Mouse (Mus musculus) midbrain, embryonic 11.5 days (tissue): ENCODE data around the gene Tmem211. TPM values are rescaled to one million over a fixed set of nuclear protein-coding genes. Genes with fewer than 3 reads are reported as not detected.

ENCODE experiments used
- ATAC-seq: fragments of 200-750 bp; cut with Nextera tagmentation; 2 replicates; pipeline ENCODE4 v1.8.0; 2017; ENCODE audit warnings: moderate TSS enrichment, moderate library complexity; ENCODE audit not compliant: low FRiP score
- DNase-seq: peaks from one replicate; pipeline ENCODE4 v3.0.0; 2015; ENCODE audit warnings: low spot score; ENCODE audit errors: missing footprints
- H3K27ac ChIP-seq: fragments of 300-500 bp; sonication (generic); 2 replicates; pipeline ENCODE4 v1.5.1; 2014; ENCODE audit warnings: low read depth, low read length
- H3K27me3 ChIP-seq: fragments of 300-500 bp; sonication (generic); 2 replicates; pipeline ENCODE4 v1.6.1; 2014; ENCODE audit warnings: mild to moderate bottlenecking, low read length, moderate library complexity, mixed read lengths; ENCODE audit not compliant: control insufficient read depth, insufficient read depth
- H3K36me3 ChIP-seq: fragments of 300-500 bp; sonication (generic); 2 replicates; pipeline ENCODE4 v1.6.1; 2014; ENCODE audit warnings: mild to moderate bottlenecking, low read length, moderate library complexity, mixed read lengths; ENCODE audit not compliant: control insufficient read depth, insufficient read depth
- H3K4me1 ChIP-seq: fragments of 300-500 bp; sonication (generic); 2 replicates; pipeline ENCODE4 v1.6.1; 2014; ENCODE audit warnings: low read length; ENCODE audit not compliant: control insufficient read depth, insufficient read depth
- H3K4me2 ChIP-seq: fragments of 300-500 bp; sonication (generic); 2 replicates; pipeline ENCODE4 v1.6.1; 2014; ENCODE audit warnings: mild to moderate bottlenecking, moderate library complexity
- H3K4me3 ChIP-seq: fragments of 300-500 bp; sonication (generic); 2 replicates; pipeline ENCODE4 v1.5.1; 2014; ENCODE audit warnings: low read depth, low read length
- H3K9ac ChIP-seq: fragments of 300-500 bp; sonication (generic); 2 replicates; pipeline ENCODE4 v1.6.1; 2014; ENCODE audit warnings: low read length
- H3K9me3 ChIP-seq: fragments of 300-500 bp; sonication (generic); 2 replicates; pipeline ENCODE4 v1.6.1; 2016; ENCODE audit warnings: low read length; ENCODE audit not compliant: control insufficient read depth
- WGBS: fragments of 180-500 bp; shearing (Covaris S2); extraction: QIAGEN DNeasy Blood & Tissue Kit; methylation state at CpG from one replicate; pipeline ENCODE4 v1.1.7; 2014; 5-methylcytosine and 5-hydroxymethylcytosine counted together
- polyA plus RNA-seq: library from polyadenylated mRNA; unstranded; fragments of >200 nt; fragmentation: Nextera tagmentation; extraction: Ambion mirVana; gene quantifications from 2 replicates; pipeline ENCODE4 v1.2.1, GENCODE M21; 2014

Tmem211 gene
- polyA plus RNA-seq, 1 experiment from 2014 or later = 0.16 TPM

- DNase-seq = no peak
- Histone ChIP-seq H3K4me3 (no peak overlapping the region), H3K9ac (no peak overlapping the region), H3K4me2 (no peak overlapping the region), H3K4me1 (peaks cover 4% of the 10 kb centered on the region; the same call in 1 of the 2 replicates), H3K36me3 (no peaks in the 10 kb centered on the region), H3K27me3 (no peaks in the 10 kb centered on the region), H3K9me3 (no peaks in the 10 kb centered on the region), H3K27ac (no peak overlapping the region)
- no peak for ATAC-seq
- WGBS = 87% methylated on average over 5 of the region's 5 CpGs
Measured at GRCm38 (mm10) chr5:113230196-113230595, 3.5 kb downstream of the Tmem211 start.

GRCm38 (mm10) chr5:113249263-113249930 is 22.7 kb downstream of the Tmem211 start:
- 90% methylated on average over 8 of the region's 8 CpGs for WGBS
- no peaks in the 10 kb centered on the region; the same call in 1 of the 2 replicates for H3K36me3 ChIP-seq

GRCm38 (mm10) chr5:113250806-113251205 is 24.1 kb downstream of the Tmem211 start:
- H3K4me2 ChIP-seq = no peak overlapping the region
- 95% methylated on average over 11 of the region's 11 CpGs for WGBS
- no peaks in the 10 kb centered on the region for H3K27me3 ChIP-seq
- no peak for DNase-seq
- H3K36me3 ChIP-seq = no peaks in the 10 kb centered on the region; the same call in 1 of the 2 replicates
- H3K27ac ChIP-seq = no peak overlapping the region
- H3K4me3 ChIP-seq = no peak overlapping the region
- no peaks in the 10 kb centered on the region for H3K9me3 ChIP-seq
- no peak overlapping the region for H3K9ac ChIP-seq
- no peaks in the 10 kb centered on the region for H3K4me1 ChIP-seq
- ATAC-seq = no peak

More at GRCm38 (mm10) chr5:113249263-113249930, 22.7 kb downstream of the Tmem211 start:
- Histone ChIP-seq H3K9ac (no peak overlapping the region), H3K4me2 (no peak overlapping the region), H3K27ac (no peak overlapping the region), H3K9me3 (no peaks in the 10 kb centered on the region), H3K4me3 (no peak overlapping the region), H3K4me1 (no peaks in the 10 kb centered on the region), H3K27me3 (no peaks in the 10 kb centered on the region)
- DNase-seq (no peak), ATAC-seq (no peak)

DNA sequence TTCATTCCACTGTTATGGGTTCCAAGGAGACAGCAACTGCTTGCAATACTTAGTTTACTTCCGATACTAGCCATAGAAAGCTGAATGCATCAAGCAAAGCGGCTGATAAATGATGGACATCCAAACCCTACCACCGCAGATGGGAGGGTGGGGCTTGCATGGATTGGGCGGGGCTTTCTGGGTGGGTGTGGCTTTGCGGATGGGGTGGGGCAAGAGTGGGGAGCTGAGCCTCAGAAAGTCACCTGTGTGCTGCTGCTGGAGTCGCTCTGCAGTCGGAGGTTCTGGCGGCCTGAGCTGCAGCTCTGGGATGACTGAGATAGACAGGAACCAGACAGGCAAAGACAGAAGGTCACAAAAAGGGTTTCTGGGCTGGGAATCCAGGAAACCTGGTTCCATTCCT is 38.9 kb downstream of the Tmem211 start:
- Histone ChIP-seq H3K4me2 (no peak overlapping the region), H3K4me3 (no peak overlapping the region), H3K4me1 (no peaks in the 10 kb centered on the region), H3K9ac (no peak overlapping the region), H3K36me3 (0 out of 2 replicates have a peak, but pooled peaks cover 3% of the 10 kb centered on the region), H3K9me3 (no peaks in the 10 kb centered on the region), H3K27ac (no peak overlapping the region), H3K27me3 (no peaks in the 10 kb centered on the region)
- no peak for ATAC-seq
- no peak for DNase-seq
- 83% methylated on average over 8 of the region's 8 CpGs for WGBS

GRCm38 (mm10) chr5:113268246-113268645 is 41.5 kb downstream of the Tmem211 start:
- H3K27ac ChIP-seq = no peak overlapping the region
- no peaks in the 10 kb centered on the region for H3K4me1 ChIP-seq
- no peaks in the 10 kb centered on the region for H3K27me3 ChIP-seq
- no peak for ATAC-seq
- H3K4me2 ChIP-seq = no peak overlapping the region
- H3K4me3 ChIP-seq = no peak overlapping the region
- no peaks in the 10 kb centered on the region for H3K9me3 ChIP-seq
- H3K9ac ChIP-seq = no peak overlapping the region
- H3K36me3 ChIP-seq = 0 out of 2 replicates have a peak, but pooled peaks cover 3% of the 10 kb centered on the region
- DNase-seq = no peak

GRCm38 (mm10) chr5:113270043-113270442 is 43.3 kb downstream of the Tmem211 start:
- WGBS = 87% methylated on average over 3 of the region's 3 CpGs
- H3K36me3 ChIP-seq = 0 out of 2 replicates have a peak, but pooled peaks cover 3% of the 10 kb centered on the region
- no peaks in the 10 kb centered on the region for H3K27me3 ChIP-seq
- no peak overlapping the region for H3K4me3 ChIP-seq
- no peak overlapping the region for H3K4me2 ChIP-seq
- H3K9me3 ChIP-seq = no peaks in the 10 kb centered on the region
- no peak overlapping the region for H3K27ac ChIP-seq
- DNase-seq (no peak), ATAC-seq (no peak)
- no peak overlapping the region for H3K9ac ChIP-seq
- no peaks in the 10 kb centered on the region for H3K4me1 ChIP-seq

- no peaks in the 10 kb centered on the region for H3K4me1 ChIP-seq
- no peaks in the 10 kb centered on the region for H3K27me3 ChIP-seq
- no peak overlapping the region for H3K4me3 ChIP-seq
- no peak overlapping the region for H3K4me2 ChIP-seq
- 77% methylated on average over 11 of the region's 11 CpGs for WGBS
- H3K9ac ChIP-seq = no peak overlapping the region
- DNase-seq = no peak
- H3K36me3 ChIP-seq = peaks cover 7% of the 10 kb centered on the region
- no peak for ATAC-seq
- no peaks in the 10 kb centered on the region for H3K9me3 ChIP-seq
- H3K27ac ChIP-seq = no peak overlapping the region
Measured at GRCm38 (mm10) chr5:113271207-113271811, 44.6 kb downstream of the Tmem211 start.

- H3K27ac ChIP-seq = no peak overlapping the region
- peaks cover 2% of the 10 kb centered on the region; the same call in 1 of the 2 replicates for H3K4me1 ChIP-seq
- H3K9ac ChIP-seq = no peak overlapping the region
- peaks cover 4% of the 10 kb centered on the region for H3K36me3 ChIP-seq
- no peak for ATAC-seq
- no peak overlapping the region for H3K4me3 ChIP-seq
- DNase-seq = no peak
- WGBS = 75% methylated on average over 10 of the region's 10 CpGs
- H3K4me2 ChIP-seq = no peak overlapping the region
- H3K9me3 ChIP-seq = no peaks in the 10 kb centered on the region
- H3K27me3 ChIP-seq = no peaks in the 10 kb centered on the region
Measured at GRCm38 (mm10) chr5:113275839-113276238, 49.1 kb downstream of the Tmem211 start.

- Histone ChIP-seq H3K36me3 (peaks cover 4% of the 10 kb centered on the region), H3K4me1 (peaks cover 2% of the 10 kb centered on the region; the same call in 1 of the 2 replicates), H3K27ac (no peak overlapping the region), H3K4me3 (peak overlapping the region; percentile 37), H3K4me2 (peak overlapping the region; percentile 52), H3K27me3 (no peaks in the 10 kb centered on the region), H3K9me3 (no peaks in the 10 kb centered on the region), H3K9ac (peak overlapping the region; percentile 64)
- peak; percentile 93 for ATAC-seq
- peak; percentile 93 for DNase-seq
- WGBS = 28% methylated on average over 15 of the region's 15 CpGs
Measured at GRCm38 (mm10) chr5:113280138-113280856, 53.6 kb downstream of the Tmem211 start.
